Comparison of ENCODE assay signal across 18 mouse cellular contexts in the genomic region with DNA sequence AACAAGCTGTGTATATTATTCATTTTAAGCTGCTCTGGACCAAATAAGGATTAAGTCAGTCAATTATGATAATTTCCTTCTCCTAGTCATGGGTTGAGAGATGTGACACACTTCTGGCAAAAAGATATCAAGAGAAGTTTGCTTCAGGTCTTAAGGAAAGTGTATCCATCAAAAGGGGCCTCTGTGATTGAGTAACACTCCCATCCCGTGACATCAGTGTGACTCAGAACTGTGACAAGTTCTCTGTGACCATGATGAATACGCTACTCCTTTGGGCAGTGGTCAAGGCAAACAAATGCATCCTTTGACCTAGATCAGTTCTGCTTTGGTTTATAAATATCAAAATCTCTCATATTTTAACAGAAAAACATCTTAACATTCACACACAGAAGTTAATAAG.
"Had no signal": no experiment of that assay in that cellular context is flagged by ENCODE, and none has a peak within 500 bp of the region (broad histone marks: within the 10 kb centered on the region; RNA-seq: fewer than 3 reads in every experiment).

No protein-coding gene starts in this region.

- H3K9ac ChIP-seq: limb, embryonic 13.5 days; liver, embryonic 12.5 days; liver, embryonic 15.5 days; lung, embryonic 15.5 days; midbrain, embryonic 12.5 days; midbrain, embryonic 15.5 days had no signal

- H3K4me1 ChIP-seq: limb, embryonic 10.5 days; liver, embryonic 12.5 days; liver, embryonic 15.5 days; lung, embryonic 15.5 days; midbrain, embryonic 12.5 days; midbrain, embryonic 15.5 days had no signal

- H3K27me3 ChIP-seq: limb, embryonic 13.5 days; liver, embryonic 12.5 days; liver, embryonic 15.5 days; lung, embryonic 15.5 days; midbrain, embryonic 12.5 days; midbrain, embryonic 15.5 days had no signal

- DNase-seq: kidney, adult 9 months; kidney, postnatal 25 days; layer of hippocampus, adult 9-11 months; liver; lung, adult 18-20 months; lung, postnatal 14 days; lung, postnatal 4 days; thymus, adult 18-20 months; thymus, postnatal 14 days had no signal

- H3K4me3 ChIP-seq: layer of hippocampus, adult 2 months; limb, embryonic 10.5 days; limb, embryonic 13.5 days; liver, embryonic 12.5 days; liver, embryonic 15.5 days; lung, embryonic 15.5 days; midbrain, embryonic 12.5 days; midbrain, embryonic 15.5 days had no signal

- H3K36me3 ChIP-seq: limb, embryonic 10.5 days; limb, embryonic 13.5 days; liver, embryonic 12.5 days; liver, embryonic 15.5 days; lung, embryonic 15.5 days; midbrain, embryonic 12.5 days; midbrain, embryonic 15.5 days had no signal

- ATAC-seq: midbrain, embryonic 15.5 days had no signal

- H3K9me3 ChIP-seq: limb, embryonic 10.5 days; limb, embryonic 13.5 days; liver, embryonic 12.5 days; liver, embryonic 15.5 days; lung, embryonic 15.5 days; midbrain, embryonic 12.5 days; midbrain, embryonic 15.5 days had no signal

- H3K27ac ChIP-seq: kidney, postnatal 0 days; layer of hippocampus, adult 2 months; limb, embryonic 10.5 days; limb, embryonic 13.5 days; liver, embryonic 12.5 days; liver, embryonic 15.5 days; lung, embryonic 15.5 days; midbrain, embryonic 12.5 days; midbrain, embryonic 15.5 days had no signal

- H3K4me2 ChIP-seq: limb, embryonic 13.5 days; liver, embryonic 12.5 days; liver, embryonic 15.5 days; lung, embryonic 15.5 days; midbrain, embryonic 12.5 days; midbrain, embryonic 15.5 days had no signal
